Mouse (Mus musculus) embryonic facial prominence, embryonic 12.5 days (tissue): ENCODE data around the gene Msgn1. TPM values are rescaled to one million over a fixed set of nuclear protein-coding genes. Genes with fewer than 3 reads are reported as not detected.

Experiments used
- ATAC-seq: fragments of 200-750 bp; cut with Nextera tagmentation; 2 replicates; pipeline ENCODE4 v1.8.0; 2017; ENCODE audit not compliant: insufficient number of reproducible peaks, insufficient read depth, low FRiP score, low TSS enrichment
- H3K27ac ChIP-seq: fragments of 300-500 bp; sonication (generic); 2 replicates; pipeline ENCODE4 v1.5.1; 2016; ENCODE audit warnings: mild to moderate bottlenecking
- H3K27me3 ChIP-seq: fragments of 300-500 bp; sonication (generic); 2 replicates; pipeline ENCODE4 v1.6.1; 2016; ENCODE audit warnings: mild to moderate bottlenecking, moderate library complexity
- H3K36me3 ChIP-seq: fragments of 300-500 bp; sonication (generic); 2 replicates; pipeline ENCODE4 v1.6.1; 2016; ENCODE audit warnings: mild to moderate bottlenecking
- H3K4me1 ChIP-seq: fragments of 300-500 bp; sonication (generic); 2 replicates; pipeline ENCODE4 v1.6.1; 2016
- H3K4me2 ChIP-seq: fragments of 300-500 bp; sonication (generic); replicated peaks from 2 replicates; pipeline ENCODE4 v1.6.1; 2016; ENCODE audit warnings: mild to moderate bottlenecking, moderate library complexity
- H3K4me3 ChIP-seq: fragments of 300-500 bp; sonication (generic); 2 replicates; pipeline ENCODE4 v1.5.1; 2016; ENCODE audit warnings: mild to moderate bottlenecking
- H3K9ac ChIP-seq: fragments of 300-500 bp; sonication (generic); 2 replicates; pipeline ENCODE4 v1.6.1; 2016; ENCODE audit warnings: mild to moderate bottlenecking, moderate library complexity
- H3K9me3 ChIP-seq: fragments of 300-500 bp; sonication (generic); 2 replicates; pipeline ENCODE4 v1.6.1; 2016; ENCODE audit warnings: mild to moderate bottlenecking, moderate library complexity
- WGBS: fragments of 180-500 bp; shearing (Covaris S2); methylation state at CpG from one replicate; pipeline ENCODE4 v1.1.7; 2016; 5-methylcytosine and 5-hydroxymethylcytosine counted together
- polyA plus RNA-seq: library from polyadenylated mRNA; unstranded; fragments of >200 nt; fragmentation: Nextera tagmentation; extraction: Ambion mirVana; gene quantifications from 2 replicates; pipeline ENCODE4 v1.2.1, GENCODE M21; 2016

The Msgn1 gene
- polyA plus RNA-seq, 1 experiment from 2014 or later, result not detected

- Histone ChIP-seq H3K9ac (no peak overlapping the region), H3K27me3 (no peaks in the 10 kb centered on the region), H3K9me3 (no peaks in the 10 kb centered on the region), H3K36me3 (no peaks in the 10 kb centered on the region), H3K4me3 (no peak overlapping the region), H3K4me2 (no peak overlapping the region), H3K4me1 (no peaks in the 10 kb centered on the region), H3K27ac (no peak overlapping the region)
- 46% methylated on average over 4 of the region's 4 CpGs for WGBS
- ATAC-seq, result no peak
These were observed 10.7 kb downstream of the Msgn1 start for GRCm38 (mm10) chr12:11198026-11198425.

DNA sequence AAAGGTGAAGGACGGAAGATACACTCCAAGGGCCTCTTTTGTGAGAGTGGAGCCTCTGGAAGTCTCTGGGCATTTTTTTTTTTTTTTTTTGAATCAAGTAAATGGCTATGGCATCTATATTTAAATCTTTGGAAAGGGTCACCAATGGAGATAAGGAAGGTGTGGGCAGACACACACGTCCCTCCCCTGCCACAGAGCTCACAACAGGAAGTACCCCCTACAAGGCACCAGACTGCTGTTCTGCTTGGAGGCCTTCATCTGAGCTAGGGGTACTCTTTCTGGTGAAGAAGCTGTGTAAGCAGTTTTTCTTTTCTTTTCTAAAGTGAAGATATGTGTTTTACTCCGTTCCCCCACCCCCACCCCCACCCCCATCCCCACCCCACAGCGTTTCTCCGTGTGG is 11.9 kb downstream of the Msgn1 start:
- H3K9me3 ChIP-seq, result no peaks in the 10 kb centered on the region
- ATAC-seq, result no peak
- H3K27me3 ChIP-seq, result no peaks in the 10 kb centered on the region
- H3K36me3 ChIP-seq, result no peaks in the 10 kb centered on the region
- no peak overlapping the region for H3K9ac ChIP-seq
- WGBS, result 46% methylated on average over 5 of the region's 5 CpGs
- no peak overlapping the region for H3K4me2 ChIP-seq
- H3K4me1 ChIP-seq, result no peaks in the 10 kb centered on the region
- no peak overlapping the region for H3K4me3 ChIP-seq
- no peak overlapping the region for H3K27ac ChIP-seq

DNA sequence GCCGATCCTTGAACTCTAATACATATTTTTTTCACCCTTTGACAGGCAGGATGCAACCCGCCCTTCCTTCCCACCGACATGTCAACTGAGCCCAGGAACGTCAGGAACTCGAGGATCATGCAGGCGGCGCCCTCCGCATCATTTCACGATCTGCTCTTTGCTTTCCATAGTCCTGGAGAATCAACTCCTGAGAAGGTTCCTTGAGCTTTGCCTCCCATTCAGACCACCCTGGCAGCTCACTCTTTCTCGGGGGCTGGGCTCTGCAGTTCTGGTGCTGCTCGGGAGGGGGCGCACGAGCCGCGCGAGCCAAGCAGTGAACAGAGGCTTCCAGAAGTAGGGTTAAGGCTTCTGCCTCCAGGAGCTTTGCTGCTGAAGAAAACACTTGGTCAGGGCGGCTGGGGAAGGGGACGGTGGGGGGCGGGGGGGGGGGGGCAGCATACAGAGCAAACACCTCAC is 12.6 kb downstream of the Msgn1 start:
- Histone ChIP-seq H3K9ac (no peak overlapping the region), H3K36me3 (no peaks in the 10 kb centered on the region), H3K4me3 (no peak overlapping the region), H3K27ac (no peak overlapping the region), H3K9me3 (no peaks in the 10 kb centered on the region), H3K4me1 (no peaks in the 10 kb centered on the region), H3K4me2 (peak overlapping the region; percentile 43), H3K27me3 (no peaks in the 10 kb centered on the region)
- no peak for ATAC-seq
- 10% methylated on average over 19 of the region's 19 CpGs for WGBS

- 80% methylated on average over 1 of the region's 1 CpGs for WGBS
- H3K4me3 ChIP-seq, result no peak overlapping the region
- no peak for ATAC-seq
These were observed 13.7 kb downstream of the Msgn1 start for GRCm38 (mm10) chr12:11195031-11195430.

GRCm38 (mm10) chr12:11178486-11179154 is 30.2 kb downstream of the Msgn1 start:
- no peaks in the 10 kb centered on the region for H3K36me3 ChIP-seq
- no peak overlapping the region for H3K27ac ChIP-seq
- no peaks in the 10 kb centered on the region for H3K27me3 ChIP-seq
- peaks cover 6% of the 10 kb centered on the region; the same call in 1 of the 2 replicates for H3K4me1 ChIP-seq
- WGBS, result 24% methylated on average over 11 of the region's 11 CpGs
- no peak overlapping the region for H3K9ac ChIP-seq
- 0 out of 2 replicates have a peak, but pooled peaks have one; percentile 64 for ATAC-seq
- H3K4me2 ChIP-seq, result peak overlapping the region; percentile 23
- H3K4me3 ChIP-seq, result no peak overlapping the region
- H3K9me3 ChIP-seq, result no peaks in the 10 kb centered on the region

More at GRCm38 (mm10) chr12:11195031-11195430, 13.7 kb downstream of the Msgn1 start:
- Histone ChIP-seq H3K36me3 (no peaks in the 10 kb centered on the region), H3K4me2 (no peak overlapping the region), H3K9ac (no peak overlapping the region), H3K4me1 (no peaks in the 10 kb centered on the region), H3K9me3 (no peaks in the 10 kb centered on the region), H3K27me3 (no peaks in the 10 kb centered on the region), H3K27ac (no peak overlapping the region)

GRCm38 (mm10) chr12:11177408-11178394 is 31.1 kb downstream of the Msgn1 start:
- H3K27ac ChIP-seq, result no peak overlapping the region
- peaks cover 6% of the 10 kb centered on the region; the same call in 1 of the 2 replicates for H3K4me1 ChIP-seq
- 43% methylated on average over 5 of the region's 5 CpGs for WGBS
- no peak overlapping the region for H3K4me2 ChIP-seq
- H3K9ac ChIP-seq, result no peak overlapping the region
- ATAC-seq, result no peak
- no peak overlapping the region for H3K4me3 ChIP-seq
- no peaks in the 10 kb centered on the region for H3K27me3 ChIP-seq
- no peaks in the 10 kb centered on the region for H3K36me3 ChIP-seq
- H3K9me3 ChIP-seq, result no peaks in the 10 kb centered on the region

DNA sequence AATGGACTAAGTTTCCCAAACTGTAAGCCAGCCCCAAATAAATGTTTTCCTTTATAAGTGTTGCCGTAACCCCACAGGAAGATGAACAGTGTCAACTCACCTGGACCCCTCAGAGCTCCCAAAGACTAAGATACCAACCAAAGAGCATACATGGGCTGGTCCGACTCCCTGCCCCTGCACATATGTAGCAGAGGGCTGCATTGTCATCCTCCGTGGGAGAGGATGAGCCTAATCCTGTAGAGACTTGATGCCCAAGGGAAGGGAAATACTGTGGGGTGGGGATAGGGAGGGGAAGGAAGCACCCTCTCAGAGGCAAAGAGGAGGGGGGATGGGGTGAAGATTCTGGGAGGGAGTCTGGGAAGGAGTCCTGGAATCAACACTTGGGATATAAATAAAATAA is 50.1 kb downstream of the Msgn1 start:
- Histone ChIP-seq H3K4me1 (no peaks in the 10 kb centered on the region), H3K4me2 (no peak overlapping the region), H3K4me3 (no peak overlapping the region), H3K9me3 (no peaks in the 10 kb centered on the region), H3K9ac (no peak overlapping the region), H3K36me3 (no peaks in the 10 kb centered on the region), H3K27ac (no peak overlapping the region), H3K27me3 (no peaks in the 10 kb centered on the region)
- 90% methylated on average over 3 of the region's 3 CpGs for WGBS
- ATAC-seq, result no peak

Other genes with a start within 250 kb of the Msgn1 start
- gene Kcns3, start 57.9 kb downstream of the Msgn1 start, polyA plus RNA-seq, result 0.93 and 1.2 TPM in 2 replicates
- 11.6 and 13.2 TPM in 2 replicates for gene Gen1, start 56.8 kb upstream of the Msgn1 start, polyA plus RNA-seq
- gene Smc6, start 56.9 kb upstream of the Msgn1 start, polyA plus RNA-seq, result 145 and 152 TPM in 2 replicates
- gene Vsnl1, start 227.6 kb upstream of the Msgn1 start, polyA plus RNA-seq, result 1.1 and 2.2 TPM in 2 replicates
- gene Rad51ap2, start 247.1 kb upstream of the Msgn1 start, polyA plus RNA-seq, result 0.77 and 0.85 TPM in 2 replicates